Mouse (Mus musculus) CH12.LX (cell line): Measurements from ENCODE around the gene Ccl7.

Source experiments
- CTCF ChIP-seq, 2 experiments: IDR thresholded peaks in 1 of 2; conservative IDR thresholded peaks in 1 of 2; 2 replicates each; pipeline ENCODE4 v1.5.1; 2011 to 2012; ENCODE audit warnings: low read depth in 2 of 2, low read length in 2 of 2, improper control_type of control experiment in 1 of 2, inconsistent platforms in 1 of 2, mild to moderate bottlenecking in 1 of 2, moderate library complexity in 1 of 2
- MAZ ChIP-seq: IDR thresholded peaks from 2 replicates; pipeline ENCODE4 v1.6.1; 2012; ENCODE audit warnings: low read depth, mild to moderate bottlenecking, inconsistent platforms, low read length, improper control_type of control experiment, moderate library complexity
- MYC ChIP-seq: IDR thresholded peaks from 2 replicates; pipeline ENCODE4 v1.6.1; 2011; ENCODE audit warnings: low read depth, mild to moderate bottlenecking, improper control_type of control experiment, low read length
- POLR2A ChIP-seq: IDR thresholded peaks from 2 replicates; pipeline ENCODE4 v1.6.1; 2011; ENCODE audit warnings: low read depth, mild to moderate bottlenecking, improper control_type of control experiment, low read length
- POLR2AphosphoS2 ChIP-seq: IDR thresholded peaks from 2 replicates; pipeline ENCODE4 v1.6.1; 2011; ENCODE audit warnings: low read depth, low read length, improper control_type of control experiment
- RAD21 ChIP-seq: IDR thresholded peaks from 2 replicates; pipeline ENCODE4 v1.6.1; 2011; ENCODE audit warnings: low read depth, mild to moderate bottlenecking, low read length, improper control_type of control experiment, moderate library complexity
- SMC3 ChIP-seq: IDR thresholded peaks from 2 replicates; pipeline ENCODE4 v1.6.1; 2011; ENCODE audit warnings: low read depth, low read length, improper control_type of control experiment
- ZC3H11A ChIP-seq: IDR thresholded peaks from 2 replicates; pipeline ENCODE4 v1.6.1; 2012; ENCODE audit warnings: low read depth, mild to moderate bottlenecking, inconsistent platforms, low read length, improper control_type of control experiment

DNA sequence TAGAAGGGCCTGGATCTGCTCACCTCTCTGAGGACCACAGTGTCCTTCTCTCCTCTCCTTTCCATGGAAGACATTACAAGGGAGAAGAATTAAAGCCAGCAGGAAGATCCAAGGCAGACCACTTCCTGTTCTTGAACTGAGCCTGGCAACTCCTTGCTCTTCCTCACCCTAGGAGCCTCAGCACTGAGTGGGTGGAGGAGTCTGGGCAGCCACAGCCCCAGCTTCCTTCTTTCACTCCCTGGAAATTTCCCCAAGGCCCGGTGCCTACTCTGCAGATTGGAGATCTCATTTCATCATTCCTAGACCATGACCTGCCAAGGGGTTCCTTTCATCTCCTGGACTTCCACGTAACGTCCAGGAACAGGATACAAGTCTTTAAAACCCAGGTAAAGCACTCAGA lies 27.5 kb downstream of the Ccl7 start:
- TF ChIP-seq MYC = no peak
- TF ChIP-seq POLR2A = no peak
- no peak for TF ChIP-seq POLR2AphosphoS2
- no peak for TF ChIP-seq ZC3H11A
- no peak; a peak in 1 of 4 replicates for TF ChIP-seq CTCF (conservative IDR thresholded peaks at IDR 0.05 in 1 of 2, IDR thresholded peaks at IDR 0.05 in 1 of 2; ENCODE audit: low read depth in 2 of 2, low read length in 2 of 2)
- TF ChIP-seq SMC3 = no peak
- no peak for TF ChIP-seq MAZ
- no peak for TF ChIP-seq RAD21
